Mouse (Mus musculus): ENCODE data around the gene Lrrc19. TPM values are rescaled to one million over a fixed set of nuclear protein-coding genes. Genes with fewer than 3 reads are reported as not detected.
"Not testable (repeated sequence)": the region's sequence is repeated elsewhere in the genome, so short reads cannot be mapped to it uniquely, and the experiment has no call there.

Gene Lrrc19
- polyA plus RNA-seq (2015; fragmentation: Nextera tagmentation; extraction: Ambion mirVana) = 0.29 and 0.38 TPM in 2 replicates

GRCm38 (mm10) chr4:94649920-94650319, at the start of gene Lrrc19:
Lrrc19 (minus strand) TSS chr4:94650144.
- Histone ChIP-seq H3K4me3 (no peak within 1 kb of the TSS), H3K4me2 (replicated peaks) (no peak within 1 kb of the TSS), H3K27ac (replicated peaks) (no peak within 1 kb of the TSS), H3K4me1 (no peaks in the 10 kb centered on the region), H3K9me3 (no peaks in the 10 kb centered on the region), H3K36me3 (peaks cover 3% of the 10 kb centered on the region), H3K27me3 (no peaks in the 10 kb centered on the region), H3K9ac (replicated peaks) (no peak within 1 kb of the TSS)
- ATAC-seq (replicated peaks) = no peak
- WGBS = 98% methylated on average over 3 of the region's 3 CpGs

DNA sequence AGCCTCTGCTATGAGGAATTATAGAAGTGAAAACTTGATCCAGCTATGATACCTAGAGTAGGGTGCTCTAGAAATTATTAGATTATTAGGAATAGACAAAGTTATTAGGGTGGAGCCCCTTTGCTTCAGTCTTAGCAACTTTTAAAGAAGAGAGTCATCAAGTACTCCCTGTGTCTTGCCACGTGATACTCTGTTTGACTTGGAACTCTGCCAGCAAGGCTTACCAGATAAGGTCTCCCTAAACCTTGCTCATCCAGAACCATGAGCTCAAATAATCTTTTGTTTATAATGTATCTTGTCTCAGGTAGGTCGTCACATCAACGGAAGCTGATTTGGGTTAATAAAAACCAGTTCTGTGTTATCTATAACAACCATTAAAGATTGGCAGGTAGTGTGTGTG, 46.4 kb upstream of the Lrrc19 start:
- Histone ChIP-seq H3K9me3 (no peaks in the 10 kb centered on the region), H3K4me2 (replicated peaks) (no peak overlapping the region), H3K27me3 (no peaks in the 10 kb centered on the region), H3K27ac (replicated peaks) (no peak overlapping the region), H3K4me1 (no peaks in the 10 kb centered on the region), H3K4me3 (no peak overlapping the region), H3K9ac (replicated peaks) (no peak overlapping the region), H3K36me3 (no peaks in the 10 kb centered on the region)
- 84% methylated on average over 3 of the region's 3 CpGs for WGBS
- ATAC-seq (replicated peaks) = no peak

GRCm38 (mm10) chr4:94692175-94692574, 42.2 kb upstream of the Lrrc19 start:
- H3K36me3 ChIP-seq = peaks cover 14% of the 10 kb centered on the region
- no peaks in the 10 kb centered on the region for H3K9me3 ChIP-seq
- no peaks in the 10 kb centered on the region for H3K4me1 ChIP-seq
- no peak overlapping the region for H3K4me3 ChIP-seq
- no peak overlapping the region for H3K27ac ChIP-seq (replicated peaks)
- 94% methylated on average over 2 of the region's 2 CpGs for WGBS
- no peak overlapping the region for H3K9ac ChIP-seq (replicated peaks)
- H3K27me3 ChIP-seq = no peaks in the 10 kb centered on the region
- ATAC-seq (replicated peaks) = no peak
- H3K4me2 ChIP-seq (replicated peaks) = no peak overlapping the region

DNA sequence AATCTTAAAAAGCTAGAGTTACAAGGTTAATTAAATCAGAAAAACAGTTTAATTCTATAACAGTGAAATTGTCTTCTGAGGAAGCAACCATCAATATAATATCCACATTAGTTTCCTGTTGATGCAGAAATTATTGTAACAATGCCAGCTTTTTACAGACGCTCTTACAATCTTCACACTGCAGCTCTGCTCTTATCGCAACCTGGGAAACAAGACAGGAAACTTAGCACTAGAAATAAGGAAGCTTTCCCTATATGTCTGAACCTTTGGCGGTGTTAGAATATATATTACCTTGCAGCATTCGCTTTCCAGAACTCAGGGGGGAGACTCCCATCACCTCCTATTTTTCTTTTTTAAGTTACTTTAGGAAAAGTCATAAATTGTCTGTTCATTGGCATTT, 41.1 kb upstream of the Lrrc19 start:
- no peak for ATAC-seq (replicated peaks)
- H3K27ac ChIP-seq (replicated peaks) = no peak overlapping the region
- H3K4me3 ChIP-seq = no peak overlapping the region
- H3K4me1 ChIP-seq = no peaks in the 10 kb centered on the region
- no peaks in the 10 kb centered on the region for H3K27me3 ChIP-seq
- no peaks in the 10 kb centered on the region for H3K9me3 ChIP-seq
- no peak overlapping the region for H3K4me2 ChIP-seq (replicated peaks)
- H3K36me3 ChIP-seq = peaks cover 19% of the 10 kb centered on the region
- no peak overlapping the region for H3K9ac ChIP-seq (replicated peaks)
- WGBS = 93% methylated on average over 4 of the region's 4 CpGs

GRCm38 (mm10) chr4:94689804-94690203, 39.9 kb upstream of the Lrrc19 start:
- H3K4me1 ChIP-seq; H3K27ac ChIP-seq (replicated peaks); H3K4me3 ChIP-seq; ATAC-seq (replicated peaks); H3K9me3 ChIP-seq; H3K27me3 ChIP-seq; H3K4me2 ChIP-seq (replicated peaks); H3K9ac ChIP-seq (replicated peaks): not testable (repeated sequence)
- peaks cover 19% of the 10 kb centered on the region for H3K36me3 ChIP-seq
- WGBS = 78% methylated on average over 2 of the region's 2 CpGs

DNA sequence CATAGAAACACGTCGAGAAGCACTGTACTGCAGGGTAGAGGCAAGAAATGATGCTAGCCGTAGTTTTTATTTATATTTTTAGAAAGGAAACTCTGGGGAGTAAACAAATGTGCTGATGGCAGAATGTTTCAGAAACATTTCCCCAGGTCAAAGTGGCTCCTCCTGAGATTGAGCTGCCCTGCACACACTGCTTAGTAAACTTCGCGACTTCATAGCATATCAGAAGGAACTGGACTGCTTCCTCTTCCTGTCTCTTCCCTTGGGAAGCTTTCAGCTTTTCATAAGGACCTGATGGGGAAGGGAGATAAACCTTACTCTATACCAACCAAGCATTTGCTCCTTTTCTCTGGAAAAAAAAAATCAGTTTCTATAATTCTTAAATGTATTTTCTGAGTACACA, 33.4 kb upstream of the Lrrc19 start:
- H3K9me3 ChIP-seq = no peaks in the 10 kb centered on the region
- H3K4me1 ChIP-seq = no peaks in the 10 kb centered on the region
- no peak overlapping the region for H3K9ac ChIP-seq (replicated peaks)
- no peak overlapping the region for H3K27ac ChIP-seq (replicated peaks)
- H3K36me3 ChIP-seq = peaks cover 33% of the 10 kb centered on the region
- ATAC-seq (replicated peaks) = no peak
- no peak overlapping the region for H3K4me3 ChIP-seq
- 93% methylated on average over 5 of the region's 5 CpGs for WGBS
- no peak overlapping the region for H3K4me2 ChIP-seq (replicated peaks)
- no peaks in the 10 kb centered on the region for H3K27me3 ChIP-seq

GRCm38 (mm10) chr4:94682029-94682428, 32.1 kb upstream of the Lrrc19 start:
- no peak overlapping the region for H3K4me2 ChIP-seq (replicated peaks)
- 75% methylated on average over 1 of the region's 1 CpGs for WGBS
- ATAC-seq (replicated peaks) = no peak
- peaks cover 25% of the 10 kb centered on the region for H3K36me3 ChIP-seq
- no peak overlapping the region for H3K4me3 ChIP-seq
- no peak overlapping the region for H3K27ac ChIP-seq (replicated peaks)
- H3K4me1 ChIP-seq = no peaks in the 10 kb centered on the region
- no peaks in the 10 kb centered on the region for H3K27me3 ChIP-seq
- no peaks in the 10 kb centered on the region for H3K9me3 ChIP-seq
- no peak overlapping the region for H3K9ac ChIP-seq (replicated peaks)

DNA sequence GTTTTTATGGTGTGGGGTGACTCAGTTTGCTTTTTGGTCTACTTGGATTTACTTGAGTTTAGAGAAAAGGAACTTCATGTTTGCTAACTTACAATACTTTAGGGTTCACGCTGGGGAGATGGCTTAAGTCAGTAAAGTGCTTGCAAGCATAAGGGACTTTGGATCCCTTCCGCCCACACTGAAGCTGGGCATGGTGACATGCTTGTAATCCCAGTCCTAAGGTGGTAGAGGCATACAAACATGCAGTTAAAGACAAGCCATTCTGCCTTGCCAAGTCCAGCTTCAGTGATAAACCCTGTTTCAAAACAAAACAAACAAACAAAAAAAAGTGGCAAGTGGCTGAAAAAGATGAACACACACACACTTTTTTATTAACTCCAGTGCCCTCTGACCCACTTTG, 31.2 kb upstream of the Lrrc19 start:
- 92% methylated on average over 2 of the region's 2 CpGs for WGBS
- no peaks in the 10 kb centered on the region for H3K27me3 ChIP-seq

GRCm38 (mm10) chr4:94680662-94681061, 30.7 kb upstream of the Lrrc19 start:
- H3K27me3 ChIP-seq = no peaks in the 10 kb centered on the region
- H3K27ac ChIP-seq (replicated peaks) = no peak overlapping the region
- no peak overlapping the region for H3K9ac ChIP-seq (replicated peaks)
- no peak for ATAC-seq (replicated peaks)
- H3K9me3 ChIP-seq = no peaks in the 10 kb centered on the region
- peaks cover 21% of the 10 kb centered on the region for H3K36me3 ChIP-seq
- H3K4me3 ChIP-seq = no peak overlapping the region
- H3K4me2 ChIP-seq (replicated peaks) = no peak overlapping the region
- WGBS = 96% methylated on average over 2 of the region's 2 CpGs
- no peaks in the 10 kb centered on the region for H3K4me1 ChIP-seq

More for the DNA sequence above, 31.2 kb upstream of the Lrrc19 start:
- H3K9ac ChIP-seq (replicated peaks) = no peak overlapping the region
- H3K4me2 ChIP-seq (replicated peaks) = no peak overlapping the region
- no peaks in the 10 kb centered on the region for H3K4me1 ChIP-seq
- H3K9me3 ChIP-seq = no peaks in the 10 kb centered on the region
- ATAC-seq (replicated peaks) = no peak
- no peak overlapping the region for H3K4me3 ChIP-seq
- H3K36me3 ChIP-seq = peaks cover 21% of the 10 kb centered on the region
- no peak overlapping the region for H3K27ac ChIP-seq (replicated peaks)

DNA sequence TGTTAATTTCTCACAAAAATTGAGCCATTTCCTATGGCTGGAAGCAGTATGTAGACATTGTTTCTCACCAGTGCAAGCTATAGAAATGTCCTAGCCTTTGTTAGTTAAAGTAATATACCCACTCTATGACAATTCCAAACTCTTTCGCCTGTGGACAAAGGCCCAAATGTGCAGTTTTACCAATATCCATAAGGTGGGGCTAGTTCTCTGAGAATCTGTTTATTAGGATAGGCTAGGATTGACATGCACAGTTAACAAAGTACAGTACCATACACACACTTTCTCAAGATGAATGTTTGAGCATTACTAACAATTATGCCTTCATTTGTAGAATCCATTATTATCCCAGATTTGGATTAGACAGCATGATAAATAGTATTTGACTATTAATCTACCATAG, 19.8 kb upstream of the Lrrc19 start:
- ATAC-seq (replicated peaks) = peak; percentile 46; the same call in 1 of the 2 replicates
- H3K4me3 ChIP-seq = no peak overlapping the region
- H3K27me3 ChIP-seq = no peaks in the 10 kb centered on the region
- no peaks in the 10 kb centered on the region for H3K4me1 ChIP-seq
- no peak overlapping the region for H3K9ac ChIP-seq (replicated peaks)
- H3K27ac ChIP-seq (replicated peaks) = no peak overlapping the region
- H3K9me3 ChIP-seq = no peaks in the 10 kb centered on the region
- H3K36me3 ChIP-seq = no peaks in the 10 kb centered on the region; the same call in 1 of the 2 replicates
- 49% methylated on average over 1 of the region's 1 CpGs for WGBS
- no peak overlapping the region for H3K4me2 ChIP-seq (replicated peaks)

- not testable (repeated sequence) for H3K27me3 ChIP-seq; H3K4me1 ChIP-seq; ATAC-seq (replicated peaks); H3K27ac ChIP-seq (replicated peaks); H3K4me3 ChIP-seq; H3K4me2 ChIP-seq (replicated peaks); H3K9ac ChIP-seq (replicated peaks); H3K9me3 ChIP-seq; H3K36me3 ChIP-seq
- WGBS = 93% methylated on average over 5 of the region's 5 CpGs
Observed at GRCm38 (mm10) chr4:94650426-94651175, 657 bp upstream of the Lrrc19 start.

GRCm38 (mm10) chr4:94643141-94643540, 6.8 kb downstream of the Lrrc19 start:
- no peak overlapping the region for H3K27ac ChIP-seq (replicated peaks)
- ATAC-seq (replicated peaks) = no peak
- no peaks in the 10 kb centered on the region for H3K9me3 ChIP-seq
- no peak overlapping the region for H3K4me3 ChIP-seq
- no peaks in the 10 kb centered on the region for H3K27me3 ChIP-seq
- no peak overlapping the region for H3K4me2 ChIP-seq (replicated peaks)
- no peak overlapping the region for H3K9ac ChIP-seq (replicated peaks)
- WGBS = 85% methylated on average over 2 of the region's 2 CpGs
- no peaks in the 10 kb centered on the region for H3K4me1 ChIP-seq
- H3K36me3 ChIP-seq = no peaks in the 10 kb centered on the region

GRCm38 (mm10) chr4:94620077-94620476, 29.9 kb downstream of the Lrrc19 start:
- WGBS = 97% methylated on average over 2 of the region's 2 CpGs
- Histone ChIP-seq H3K27ac (replicated peaks) (no peak overlapping the region), H3K4me3 (no peak overlapping the region), H3K4me2 (replicated peaks) (no peak overlapping the region), H3K4me1 (peaks cover 10% of the 10 kb centered on the region), H3K9ac (replicated peaks) (no peak overlapping the region), H3K9me3 (no peaks in the 10 kb centered on the region), H3K36me3 (peaks cover 5% of the 10 kb centered on the region), H3K27me3 (no peaks in the 10 kb centered on the region)
- ATAC-seq (replicated peaks) = no peak
